Mouse (Mus musculus) naive thymus-derived CD4-positive, alpha-beta T cell, adult 2 months (primary cell): Measurements from ENCODE around the gene Tmem168.

Experiments
- DNase-seq: peaks from one replicate; pipeline ENCODE4 v3.0.0-alpha.2; 2011; ENCODE audit warnings: low read depth

The Tmem168 gene

GRCm38 (mm10) chr6:13607621-13608493, at the start of gene Tmem168:
Tmem168 (minus strand) TSS chr6:13608100.
- peak; percentile 92 for DNase-seq

- no peak for DNase-seq
Measured at GRCm38 (mm10) chr6:13654081-13654480, 46.2 kb upstream of the Tmem168 start.

- DNase-seq: no peak
Measured at GRCm38 (mm10) chr6:13652284-13652683, 44.4 kb upstream of the Tmem168 start.

GRCm38 (mm10) chr6:13650854-13651253, 43.0 kb upstream of the Tmem168 start:
- peak; percentile 62 for DNase-seq

GRCm38 (mm10) chr6:13648305-13648704, 40.4 kb upstream of the Tmem168 start:
- DNase-seq: no peak

GRCm38 (mm10) chr6:13636582-13636989, 28.7 kb upstream of the Tmem168 start:
- no peak for DNase-seq

GRCm38 (mm10) chr6:13632571-13632970, 24.7 kb upstream of the Tmem168 start:
- DNase-seq: no peak

- no peak for DNase-seq
Measured at GRCm38 (mm10) chr6:13630607-13631006, 22.7 kb upstream of the Tmem168 start.

- DNase-seq: no peak
Measured at GRCm38 (mm10) chr6:13619618-13620017, 11.7 kb upstream of the Tmem168 start.

- DNase-seq: no peak
Measured at GRCm38 (mm10) chr6:13617110-13617509, 9.2 kb upstream of the Tmem168 start.

- DNase-seq: no peak
Measured at GRCm38 (mm10) chr6:13614568-13614967, 6.7 kb upstream of the Tmem168 start.

- no peak for DNase-seq
Measured at GRCm38 (mm10) chr6:13613671-13614070, 5.8 kb upstream of the Tmem168 start.

GRCm38 (mm10) chr6:13610869-13611268, 3.0 kb upstream of the Tmem168 start:
- DNase-seq: no peak

GRCm38 (mm10) chr6:13609353-13610140, 1.6 kb upstream of the Tmem168 start:
- DNase-seq: no peak

- DNase-seq: no peak
Measured at GRCm38 (mm10) chr6:13606921-13607620, 829 bp downstream of the Tmem168 start.

- DNase-seq: no peak
Measured at GRCm38 (mm10) chr6:13606394-13606793, 1.5 kb downstream of the Tmem168 start.

- no peak for DNase-seq
Measured at GRCm38 (mm10) chr6:13603134-13603533, 4.8 kb downstream of the Tmem168 start.

- no peak for DNase-seq
Measured at GRCm38 (mm10) chr6:13601587-13601986, 6.3 kb downstream of the Tmem168 start.

- no peak for DNase-seq
Measured at GRCm38 (mm10) chr6:13598239-13598923, 9.5 kb downstream of the Tmem168 start.

GRCm38 (mm10) chr6:13592729-13593345, 15.1 kb downstream of the Tmem168 start:
- no peak for DNase-seq

- DNase-seq: no peak
Measured at GRCm38 (mm10) chr6:13586560-13586959, 21.3 kb downstream of the Tmem168 start.
